10 mouse cellular contexts compared by ENCODE assay signal in genomic region chr7:112502845-112503244, GRCm38 (mm10).
DNase-seq lines count a peak whose midpoint lies in the region; ATAC-seq and TF ChIP-seq lines count a peak whose summit lies in the region.
"Had no signal": no experiment of that assay in that cellular context is flagged by ENCODE, and none has a peak within 500 bp of the region (broad histone marks: within the 10 kb centered on the region; RNA-seq: fewer than 3 reads in every experiment).

No protein-coding gene starts in this region.

- intact Hi-C loops in left cerebral cortex, postnatal 14 days (cut with DNase I), result no loop called here

- no peak for ATAC-seq in heart, embryonic 14.5 days (ENCODE audit: insufficient number of reproducible peaks, insufficient read depth, low FRiP score, low read depth)
- no peak for ATAC-seq in midbrain, embryonic 14.5 days (ENCODE audit: low FRiP score, low TSS enrichment)

- H3K9ac ChIP-seq in heart, embryonic 14.5 days (ENCODE audit: low read length), result 0 out of 2 replicates have a peak overlapping the region, but pooled peaks have one; percentile 21
- peak overlapping the region; percentile 28; the same call in 1 of the 2 replicates for H3K9ac ChIP-seq in ES-E14 (ENCODE audit: insufficient read depth, low read depth, low read length, poor library complexity, severe bottlenecking)
- no peak overlapping the region for H3K9ac ChIP-seq in midbrain, embryonic 14.5 days (replicated peaks; ENCODE audit: low read length)

- in situ Hi-C loops in ES-E14 (cut with MboI; ENCODE audit: low sequenced_read_pairs in 2 of 2, unreplicated experiment in 2 of 2), result no loop called here

- WGBS in heart, embryonic 14.5 days, result 45% methylated on average over 5 of the region's 5 CpGs
- WGBS in hindbrain, embryonic 10.5 days, result 43% methylated on average over 5 of the region's 5 CpGs
- WGBS in midbrain, embryonic 14.5 days, result 37% methylated on average over 5 of the region's 5 CpGs

- no peak for DNase-seq in heart, postnatal 4 days
- no peak for DNase-seq in ES-E14 (ENCODE audit: low read depth, low spot score)
- DNase-seq in hindbrain, embryonic 10.5 days (ENCODE audit: low spot score), result no peak
- peak; percentile 15 for DNase-seq in midbrain, embryonic 14.5 days
- no peak for DNase-seq in left cerebral cortex, postnatal 14 days (ENCODE audit: low spot score in 2 of 2)
- DNase-seq in spleen, postnatal 4 days (ENCODE audit: low spot score in 2 of 2), result no peak
- no peak for DNase-seq in cerebellum, adult 8-10 months

- no peak overlapping the region; the same call in 1 of the 2 replicates for H3K4me2 ChIP-seq in heart, embryonic 14.5 days (ENCODE audit: low read length)
- peak overlapping the region; percentile 28; the same call in 1 of the 2 replicates for H3K4me2 ChIP-seq in midbrain, embryonic 14.5 days (ENCODE audit: low read length)
- H3K4me2 ChIP-seq: liver, embryonic 11.5 days had no signal

- peaks cover 24 to 37% of the 10 kb centered on the region in 2 experiments for H3K4me1 ChIP-seq in heart, embryonic 14.5 days (ENCODE audit: control insufficient read depth in 2 of 2, insufficient read depth in 2 of 2, low read length in 2 of 2)
- H3K4me1 ChIP-seq in ES-E14 (ENCODE audit: control insufficient read depth in 2 of 2, insufficient read depth in 2 of 2, low read length in 2 of 2, poor library complexity in 1 of 2), result peaks cover 4 to 11% of the 10 kb centered on the region in 2 experiments; a peak in 3 of 4 replicates
- H3K4me1 ChIP-seq in hindbrain, embryonic 10.5 days (replicated peaks), result peaks cover 54% of the 10 kb centered on the region
- H3K4me1 ChIP-seq in midbrain, embryonic 14.5 days (ENCODE audit: control insufficient read depth, insufficient read depth, low read length), result peaks cover 13% of the 10 kb centered on the region; the same call in 1 of the 2 replicates

- no peaks in the 10 kb centered on the region for H3K9me3 ChIP-seq in heart, embryonic 14.5 days (ENCODE audit: control insufficient read depth, low read length)
- H3K9me3 ChIP-seq in ES-E14 (ENCODE audit: control insufficient read depth, insufficient read depth, low read depth, low read length), result no peaks in the 10 kb centered on the region
- H3K9me3 ChIP-seq in hindbrain, embryonic 10.5 days, result no peaks in the 10 kb centered on the region
- no peaks in the 10 kb centered on the region for H3K9me3 ChIP-seq in midbrain, embryonic 14.5 days (ENCODE audit: control insufficient read depth, low read length)

- H3K36me3 ChIP-seq in heart, embryonic 14.5 days (ENCODE audit: control insufficient read depth, insufficient read depth, low read length), result no peaks in the 10 kb centered on the region
- no peaks in the 10 kb centered on the region for H3K36me3 ChIP-seq in ES-E14 (ENCODE audit: control insufficient read depth, insufficient read depth, low read length, poor library complexity, severe bottlenecking)
- H3K36me3 ChIP-seq in hindbrain, embryonic 10.5 days, result no peaks in the 10 kb centered on the region
- H3K36me3 ChIP-seq in midbrain, embryonic 14.5 days (ENCODE audit: control insufficient read depth, insufficient read depth, low read length), result no peaks in the 10 kb centered on the region

- H3K4me3 ChIP-seq in heart, embryonic 14.5 days (ENCODE audit: control insufficient read depth in 1 of 2, insufficient read depth in 1 of 2, low read depth in 1 of 2, low read length in 2 of 2), result no peak overlapping the region
- peak overlapping the region in 1 of 2 experiments; percentile 35; a peak in 2 of 4 replicates for H3K4me3 ChIP-seq in ES-E14 (ENCODE audit: insufficient read depth in 1 of 2, low read depth in 1 of 2, low read length in 2 of 2, poor library complexity in 1 of 2, severe bottlenecking in 1 of 2)
- H3K4me3 ChIP-seq in hindbrain, embryonic 10.5 days, result no peak overlapping the region
- H3K4me3 ChIP-seq in midbrain, embryonic 14.5 days (replicated peaks; ENCODE audit: low read depth, low read length), result no peak overlapping the region
- H3K4me3 ChIP-seq: erythroblast, embryonic 14.5 days had no signal

- H3K27ac ChIP-seq in heart, embryonic 14.5 days (replicated peaks in 1 of 2; ENCODE audit: control insufficient read depth in 1 of 2, insufficient read depth in 1 of 2, low read depth in 2 of 2, low read length in 2 of 2), result peak overlapping the region in 1 of 2 experiments; percentile 65; a peak in 2 of 4 replicates
- no peak overlapping the region for H3K27ac ChIP-seq in ES-E14 (ENCODE audit: insufficient read depth, low read depth, low read length, poor library complexity, severe bottlenecking)
- H3K27ac ChIP-seq in hindbrain, embryonic 10.5 days, result peak overlapping the region; percentile 70
- H3K27ac ChIP-seq in midbrain, embryonic 14.5 days (replicated peaks; ENCODE audit: low read depth, low read length), result no peak overlapping the region

- no peaks in the 10 kb centered on the region for H3K27me3 ChIP-seq in heart, embryonic 14.5 days (ENCODE audit: control insufficient read depth, insufficient read depth, low read length)
- 0 out of 2 replicates have a peak, but pooled peaks cover 4% of the 10 kb centered on the region for H3K27me3 ChIP-seq in hindbrain, embryonic 10.5 days (ENCODE audit: insufficient read depth, poor library complexity, severe bottlenecking)
- H3K27me3 ChIP-seq in midbrain, embryonic 14.5 days (ENCODE audit: control insufficient read depth, insufficient read depth, low read length), result no peaks in the 10 kb centered on the region

TF ChIP-seq in ES-E14, 5 proteins besides CTCF, POLR2A, EP300 and RAD21:
- TF ChIP-seq ZC3H11A (IDR thresholded peaks at IDR 0.05; ENCODE audit: borderline replicate concordance, low read depth, low read length) (no peak), MAFK (IDR thresholded peaks at IDR 0.05; ENCODE audit: insufficient read depth, low read depth, low read length) (no peak), HCFC1 (IDR thresholded peaks at IDR 0.05; ENCODE audit: borderline replicate concordance, insufficient read depth, low read length) (no peak), ZNF384 (IDR thresholded peaks at IDR 0.05; ENCODE audit: low read depth, low read length) (no peak), CHD2 (IDR thresholded peaks at IDR 0.05; ENCODE audit: low read depth, low read length) (no peak)
TF ChIP-seq in ES-E14: peak in this region for 0.
